Mouse (Mus musculus): ENCODE results near the gene Nap1l5. TPM values are rescaled to one million over a fixed set of nuclear protein-coding genes. Genes with fewer than 3 reads are reported as not detected.
A peak's percentile ranks its signal among the peaks of the same experiment; 100 is the strongest.

Nap1l5 gene
- polyA plus RNA-seq, 1 experiment from 2014 or later, result 0.83 TPM

DNA sequence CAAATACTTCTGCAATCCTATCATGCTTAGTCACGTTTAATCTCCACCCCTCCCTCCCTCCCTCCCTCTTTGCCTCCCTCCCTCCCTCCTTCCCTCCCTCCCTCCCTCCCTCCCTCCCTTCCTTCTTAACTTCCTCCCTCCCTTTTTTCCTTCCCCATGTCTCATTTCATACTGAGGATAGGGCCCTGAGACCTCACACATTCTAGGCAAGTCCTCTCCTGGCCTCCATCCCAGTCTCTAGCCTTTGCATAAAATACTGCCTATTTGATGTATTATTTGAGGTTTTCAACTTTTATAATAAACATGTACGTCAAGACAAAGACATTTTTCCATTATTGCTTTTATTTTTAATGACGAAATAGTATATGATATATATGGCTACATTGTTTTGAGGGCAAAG lies 6.7 kb upstream of the Nap1l5 start:
- Histone ChIP-seq H3K4me2 (ENCODE audit: low read length) (no peak overlapping the region), H3K27me3 (ENCODE audit: insufficient read depth, low read length) (no peaks in the 10 kb centered on the region), H3K9ac (ENCODE audit: low read depth, low read length) (no peak overlapping the region), H3K4me1 (replicated peaks; ENCODE audit: insufficient read depth, low read length) (no peaks in the 10 kb centered on the region), H3K27ac (no peak overlapping the region), H3K36me3 (ENCODE audit: insufficient read depth, low read length) (no peaks in the 10 kb centered on the region), H3K9me3 (replicated peaks; ENCODE audit: low read length) (no peaks in the 10 kb centered on the region), H3K4me3 (replicated peaks; ENCODE audit: low read depth, low read length) (no peak overlapping the region)
- DNase-seq (ENCODE audit: low spot score) (peak; percentile 77), ATAC-seq (replicated peaks; ENCODE audit: low FRiP score, low read depth) (no peak)
- TF ChIP-seq CTCF (IDR thresholded peaks at IDR 0.05; ENCODE audit: low read depth), result no peak
- 59% methylated on average over 3 of the region's 3 CpGs for WGBS

DNA sequence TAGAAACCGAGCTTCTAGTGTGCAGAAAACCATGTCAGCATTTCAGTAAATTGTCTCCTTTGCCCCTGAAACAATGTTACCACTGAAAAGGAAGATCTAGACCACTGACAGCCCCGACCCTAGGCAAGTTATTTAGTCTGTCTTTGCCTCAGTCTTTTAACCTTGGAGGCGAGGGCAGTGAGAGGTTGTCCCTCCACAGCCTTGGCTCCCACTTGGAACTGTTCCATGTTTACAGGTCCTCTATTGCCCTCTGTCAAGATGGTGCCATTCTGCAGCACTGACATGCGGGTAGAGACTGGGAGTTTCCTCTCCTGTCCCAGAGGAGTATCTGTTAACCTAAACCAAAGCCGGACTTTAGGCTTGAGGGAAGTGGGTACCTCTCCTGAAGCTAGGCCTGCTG lies 6.0 kb upstream of the Nap1l5 start:
- ATAC-seq (replicated peaks; ENCODE audit: low FRiP score, low read depth) (no peak), DNase-seq (ENCODE audit: low spot score) (no peak)
- 74% methylated on average over 5 of the region's 5 CpGs for WGBS
- no peak overlapping the region for H3K27ac ChIP-seq
- no peak for TF ChIP-seq CTCF (IDR thresholded peaks at IDR 0.05; ENCODE audit: low read depth)
- H3K4me1 ChIP-seq (replicated peaks; ENCODE audit: insufficient read depth, low read length), result no peaks in the 10 kb centered on the region
- no peaks in the 10 kb centered on the region for H3K27me3 ChIP-seq (ENCODE audit: insufficient read depth, low read length)
- no peak overlapping the region for H3K4me3 ChIP-seq (replicated peaks; ENCODE audit: low read depth, low read length)
- no peak overlapping the region for H3K9ac ChIP-seq (ENCODE audit: low read depth, low read length)
- no peaks in the 10 kb centered on the region for H3K9me3 ChIP-seq (replicated peaks; ENCODE audit: low read length)
- H3K4me2 ChIP-seq (ENCODE audit: low read length), result no peak overlapping the region
- no peaks in the 10 kb centered on the region for H3K36me3 ChIP-seq (ENCODE audit: insufficient read depth, low read length)

DNA sequence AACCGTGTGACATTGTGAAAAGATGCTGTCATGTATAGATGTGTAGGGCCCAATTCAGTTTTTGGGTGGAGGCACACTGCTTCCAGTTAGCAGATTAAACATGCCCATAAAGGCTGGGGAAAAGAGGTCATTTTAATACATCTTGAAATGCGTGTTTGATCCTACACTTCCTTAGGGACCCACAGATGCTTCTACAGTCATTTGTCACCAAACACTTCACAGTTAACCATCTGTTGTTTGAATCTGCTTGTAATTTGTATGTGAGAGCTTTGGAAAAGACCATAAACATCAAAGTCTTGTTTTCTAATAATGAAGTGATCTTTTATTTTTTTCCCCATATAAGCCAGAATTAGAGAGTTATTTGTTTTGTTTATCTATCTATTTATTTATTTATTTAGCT lies 915 bp upstream of the Nap1l5 start:
- ATAC-seq (replicated peaks; ENCODE audit: low FRiP score, low read depth), result no peak
- WGBS, result 85% methylated on average over 2 of the region's 2 CpGs
- Histone ChIP-seq H3K27ac (no peak overlapping the region), H3K36me3 (ENCODE audit: insufficient read depth, low read length) (no peaks in the 10 kb centered on the region), H3K4me2 (ENCODE audit: low read length) (no peak overlapping the region), H3K4me1 (replicated peaks; ENCODE audit: insufficient read depth, low read length) (no peaks in the 10 kb centered on the region), H3K9ac (ENCODE audit: low read depth, low read length) (no peak overlapping the region), H3K9me3 (replicated peaks; ENCODE audit: low read length) (no peaks in the 10 kb centered on the region; the same call in 1 of the 2 replicates), H3K27me3 (ENCODE audit: insufficient read depth, low read length) (no peaks in the 10 kb centered on the region), H3K4me3 (replicated peaks; ENCODE audit: low read depth, low read length) (no peak overlapping the region)
- no peak for DNase-seq (ENCODE audit: low spot score)
- no peak for TF ChIP-seq CTCF (IDR thresholded peaks at IDR 0.05; ENCODE audit: low read depth)

DNA sequence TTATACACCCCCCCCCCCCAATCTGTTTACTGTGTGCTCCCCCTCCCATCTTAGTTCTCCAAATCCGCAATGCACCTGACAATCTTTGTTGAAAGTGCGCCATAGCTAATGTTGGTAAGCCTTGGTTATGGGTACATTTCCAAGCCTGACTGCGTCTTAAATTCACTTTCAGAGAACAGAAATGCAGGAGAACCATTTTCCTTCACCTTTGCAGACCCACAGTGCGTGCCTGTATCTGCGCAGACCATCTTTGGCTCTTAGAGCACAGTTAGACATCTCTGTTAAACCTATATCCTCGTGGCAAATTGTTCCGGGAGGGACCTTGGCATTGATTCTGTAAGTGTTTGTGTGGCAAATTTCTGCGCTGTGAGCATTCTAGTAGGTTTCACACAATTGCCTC lies 460 bp upstream of the Nap1l5 start:
- no peaks in the 10 kb centered on the region for H3K4me1 ChIP-seq (replicated peaks; ENCODE audit: insufficient read depth, low read length)
- H3K36me3 ChIP-seq (ENCODE audit: insufficient read depth, low read length), result no peaks in the 10 kb centered on the region
- H3K4me3 ChIP-seq (replicated peaks; ENCODE audit: low read depth, low read length), result peak overlapping the region; percentile 38; the same call in 1 of the 2 replicates
- WGBS, result 86% methylated on average over 8 of the region's 8 CpGs
- no peak for TF ChIP-seq CTCF (IDR thresholded peaks at IDR 0.05; ENCODE audit: low read depth)
- DNase-seq (ENCODE audit: low spot score), result no peak
- no peak overlapping the region for H3K4me2 ChIP-seq (ENCODE audit: low read length)
- no peaks in the 10 kb centered on the region for H3K27me3 ChIP-seq (ENCODE audit: insufficient read depth, low read length)
- ATAC-seq (replicated peaks; ENCODE audit: low FRiP score, low read depth), result no peak
- H3K9ac ChIP-seq (ENCODE audit: low read depth, low read length), result no peak overlapping the region
- no peaks in the 10 kb centered on the region; the same call in 1 of the 2 replicates for H3K9me3 ChIP-seq (replicated peaks; ENCODE audit: low read length)
- H3K27ac ChIP-seq, result no peak overlapping the region

DNA sequence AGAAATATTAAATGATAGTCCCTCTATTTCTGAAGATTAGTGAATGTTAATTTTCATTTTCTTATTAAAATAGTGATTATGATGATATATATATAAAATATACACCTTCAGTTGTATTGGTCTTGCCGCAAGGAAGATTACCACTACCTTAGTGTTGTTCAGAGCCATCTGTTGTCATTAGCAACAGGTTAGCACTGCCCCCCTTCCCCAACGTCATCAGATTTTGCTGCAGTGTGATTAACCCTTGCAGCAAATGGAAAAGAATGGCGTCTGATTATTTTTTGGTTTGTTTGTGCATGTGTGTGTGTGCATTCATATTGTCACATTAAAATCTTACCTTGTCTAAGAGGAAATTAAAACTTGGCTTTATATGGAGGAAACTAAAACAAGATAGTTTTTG lies 2.3 kb downstream of the Nap1l5 start:
- no peak overlapping the region for H3K4me2 ChIP-seq (ENCODE audit: low read length)
- no peaks in the 10 kb centered on the region for H3K36me3 ChIP-seq (ENCODE audit: insufficient read depth, low read length)
- no peak for DNase-seq (ENCODE audit: low spot score)
- 63% methylated on average over 3 of the region's 3 CpGs for WGBS
- H3K9me3 ChIP-seq (replicated peaks; ENCODE audit: low read length), result no peaks in the 10 kb centered on the region; the same call in 1 of the 2 replicates
- H3K4me3 ChIP-seq (replicated peaks; ENCODE audit: low read depth, low read length), result no peak overlapping the region
- no peak for ATAC-seq (replicated peaks; ENCODE audit: low FRiP score, low read depth)
- no peak overlapping the region for H3K9ac ChIP-seq (ENCODE audit: low read depth, low read length)
- no peaks in the 10 kb centered on the region for H3K4me1 ChIP-seq (replicated peaks; ENCODE audit: insufficient read depth, low read length)
- TF ChIP-seq CTCF (IDR thresholded peaks at IDR 0.05; ENCODE audit: low read depth), result no peak
- H3K27me3 ChIP-seq (ENCODE audit: insufficient read depth, low read length), result no peaks in the 10 kb centered on the region
- no peak overlapping the region for H3K27ac ChIP-seq

DNA sequence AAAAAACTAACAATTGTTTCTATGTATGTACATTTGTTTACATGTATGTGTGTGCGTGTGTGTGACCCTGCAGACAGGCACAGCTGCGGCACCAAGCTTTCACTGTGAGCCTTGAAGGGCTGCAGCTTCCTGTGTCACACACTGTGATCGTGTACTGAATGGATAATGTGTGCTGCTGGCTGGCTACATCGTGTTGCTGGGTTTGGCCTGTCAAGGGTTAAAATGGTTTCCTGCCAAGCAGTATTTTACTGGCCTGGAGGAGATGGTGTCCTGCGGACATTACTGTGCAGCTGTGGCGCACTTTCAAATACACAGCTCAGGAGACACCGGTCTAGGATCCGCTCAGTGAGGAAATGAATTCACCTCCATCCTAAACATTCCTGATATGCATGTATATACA lies 3.7 kb downstream of the Nap1l5 start:
- H3K4me1 ChIP-seq (replicated peaks; ENCODE audit: insufficient read depth, low read length), result no peaks in the 10 kb centered on the region
- no peaks in the 10 kb centered on the region; the same call in 1 of the 2 replicates for H3K9me3 ChIP-seq (replicated peaks; ENCODE audit: low read length)
- H3K4me2 ChIP-seq (ENCODE audit: low read length), result no peak overlapping the region
- H3K9ac ChIP-seq (ENCODE audit: low read depth, low read length), result no peak overlapping the region
- WGBS, result 37% methylated on average over 8 of the region's 8 CpGs
- TF ChIP-seq CTCF (IDR thresholded peaks at IDR 0.05; ENCODE audit: low read depth), result no peak
- no peak overlapping the region for H3K27ac ChIP-seq
- DNase-seq (ENCODE audit: low spot score), result peak; percentile 8
- ATAC-seq (replicated peaks; ENCODE audit: low FRiP score, low read depth), result no peak
- no peak overlapping the region for H3K4me3 ChIP-seq (replicated peaks; ENCODE audit: low read depth, low read length)
- H3K27me3 ChIP-seq (ENCODE audit: insufficient read depth, low read length), result no peaks in the 10 kb centered on the region
- H3K36me3 ChIP-seq (ENCODE audit: insufficient read depth, low read length), result no peaks in the 10 kb centered on the region

DNA sequence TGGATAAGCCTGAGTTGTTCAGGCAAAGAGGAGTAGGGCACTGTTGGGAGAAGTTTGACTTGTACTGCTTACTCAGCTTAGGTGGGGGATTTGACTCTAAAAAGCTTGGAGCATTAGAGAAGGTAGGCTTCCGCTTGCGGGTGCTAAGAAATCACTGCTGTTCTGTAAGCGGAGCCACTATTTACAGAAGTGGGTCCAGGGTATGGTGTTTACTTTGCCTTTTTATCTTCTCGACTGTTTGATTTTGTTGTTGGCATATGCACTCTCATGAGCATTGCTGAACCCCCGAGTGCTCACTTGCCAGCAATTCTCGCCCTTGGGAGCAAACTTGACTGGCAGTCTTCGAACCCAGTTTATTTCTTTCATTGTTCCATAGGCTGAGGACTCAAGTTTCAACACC lies 6.3 kb downstream of the Nap1l5 start:
- H3K27me3 ChIP-seq (ENCODE audit: insufficient read depth, low read length), result no peaks in the 10 kb centered on the region
- H3K36me3 ChIP-seq (ENCODE audit: insufficient read depth, low read length), result no peaks in the 10 kb centered on the region
- 79% methylated on average over 7 of the region's 7 CpGs for WGBS
- H3K9ac ChIP-seq (ENCODE audit: low read depth, low read length), result no peak overlapping the region
- no peak overlapping the region for H3K27ac ChIP-seq
- no peak overlapping the region for H3K4me2 ChIP-seq (ENCODE audit: low read length)
- H3K4me1 ChIP-seq (replicated peaks; ENCODE audit: insufficient read depth, low read length), result no peaks in the 10 kb centered on the region
- no peaks in the 10 kb centered on the region for H3K9me3 ChIP-seq (replicated peaks; ENCODE audit: low read length)
- ATAC-seq (replicated peaks; ENCODE audit: low FRiP score, low read depth) (no peak), DNase-seq (ENCODE audit: low spot score) (no peak)
- H3K4me3 ChIP-seq (replicated peaks; ENCODE audit: low read depth, low read length), result no peak overlapping the region
- no peak for TF ChIP-seq CTCF (IDR thresholded peaks at IDR 0.05; ENCODE audit: low read depth)
